Mouse (Mus musculus) forebrain, embryonic 16.5 days (tissue): ENCODE measurements around the gene Esyt1. TPM values are rescaled to one million over a fixed set of nuclear protein-coding genes. Genes with fewer than 3 reads are reported as not detected.

Experiments used
- ATAC-seq: fragments of 200-750 bp; cut with Nextera tagmentation; 2 replicates; pipeline ENCODE4 v1.8.0; 2017; ENCODE audit warnings: mild to moderate bottlenecking, moderate library complexity
- H3K27ac ChIP-seq: fragments of 300-500 bp; sonication (generic); 2 replicates; pipeline ENCODE4 v1.5.1; 2014; ENCODE audit warnings: low read length, control low read depth
- H3K27me3 ChIP-seq: fragments of 300-500 bp; sonication (generic); replicated peaks from 2 replicates; pipeline ENCODE4 v1.6.1; 2014; ENCODE audit warnings: low read length; ENCODE audit not compliant: control insufficient read depth, insufficient read depth
- H3K36me3 ChIP-seq: fragments of 300-500 bp; sonication (generic); 2 replicates; pipeline ENCODE4 v1.6.1; 2014; ENCODE audit not compliant: control insufficient read depth, insufficient read depth
- H3K4me1 ChIP-seq: fragments of 300-500 bp; sonication (generic); replicated peaks from 2 replicates; pipeline ENCODE4 v1.6.1; 2014; ENCODE audit warnings: low read length; ENCODE audit not compliant: control insufficient read depth, insufficient read depth
- H3K4me2 ChIP-seq: fragments of 300-500 bp; sonication (generic); 2 replicates; pipeline ENCODE4 v1.6.1; 2014; ENCODE audit warnings: mild to moderate bottlenecking, low read length, control low read depth
- H3K4me3 ChIP-seq: fragments of 300-500 bp; sonication (generic); replicated peaks from 2 replicates; pipeline ENCODE4 v1.5.1; 2014; ENCODE audit warnings: mild to moderate bottlenecking, low read length, control low read depth
- H3K9ac ChIP-seq: fragments of 300-500 bp; sonication (generic); replicated peaks from 2 replicates; pipeline ENCODE4 v1.6.1; 2014; ENCODE audit warnings: low read depth, low read length, control low read depth
- H3K9me3 ChIP-seq: fragments of 300-500 bp; sonication (generic); 2 replicates; pipeline ENCODE4 v1.6.1; 2016; ENCODE audit warnings: low read length; ENCODE audit not compliant: control insufficient read depth
- WGBS: fragments of 180-500 bp; shearing (Covaris S2); extraction: QIAGEN DNeasy Blood & Tissue Kit; methylation state at CpG from one replicate; pipeline ENCODE4 v1.1.7; 2014; 5-methylcytosine and 5-hydroxymethylcytosine counted together
- polyA plus RNA-seq: library from polyadenylated mRNA; unstranded; fragments of >200 nt; fragmentation: Nextera tagmentation; extraction: Ambion mirVana; gene quantifications from 2 replicates; pipeline ENCODE4 v1.2.1, GENCODE M21; 2015

Esyt1 gene
- polyA plus RNA-seq, 1 experiment from 2014 or later = 9.0 TPM

DNA sequence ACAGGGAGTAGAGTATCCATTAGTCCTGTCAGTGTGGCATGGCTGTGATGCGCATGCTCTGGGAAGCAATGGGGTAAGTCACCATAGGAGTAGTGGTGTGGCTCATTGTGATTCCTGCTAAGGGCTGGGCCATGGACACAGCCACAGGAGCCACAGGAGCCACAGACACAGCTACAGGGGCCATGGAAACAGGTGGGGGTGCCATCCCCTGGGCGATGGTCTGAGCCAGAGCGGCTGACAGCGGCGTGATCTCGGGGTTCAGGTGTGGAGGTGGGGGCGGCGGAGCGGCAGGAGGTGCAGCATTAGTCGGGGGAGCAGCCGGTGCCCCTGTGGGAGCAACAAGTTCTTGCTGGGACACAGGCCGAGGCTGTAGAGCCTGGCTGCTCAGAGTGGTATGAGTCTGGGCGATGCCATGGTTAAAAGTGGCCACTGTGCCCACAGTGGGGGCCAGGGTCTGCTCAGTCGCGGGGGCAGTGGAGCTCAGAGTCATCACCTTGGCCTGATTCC, 18.5 kb upstream of the Esyt1 start:
- WGBS = 97% methylated on average over 15 of the region's 15 CpGs
- Histone ChIP-seq H3K4me3 (no peak overlapping the region), H3K27ac (no peak overlapping the region), H3K4me2 (no peak overlapping the region), H3K9me3 (no peaks in the 10 kb centered on the region), H3K4me1 (peaks cover 13% of the 10 kb centered on the region), H3K36me3 (peaks cover 20% of the 10 kb centered on the region), H3K9ac (no peak overlapping the region), H3K27me3 (no peaks in the 10 kb centered on the region)
- no peak for ATAC-seq

DNA sequence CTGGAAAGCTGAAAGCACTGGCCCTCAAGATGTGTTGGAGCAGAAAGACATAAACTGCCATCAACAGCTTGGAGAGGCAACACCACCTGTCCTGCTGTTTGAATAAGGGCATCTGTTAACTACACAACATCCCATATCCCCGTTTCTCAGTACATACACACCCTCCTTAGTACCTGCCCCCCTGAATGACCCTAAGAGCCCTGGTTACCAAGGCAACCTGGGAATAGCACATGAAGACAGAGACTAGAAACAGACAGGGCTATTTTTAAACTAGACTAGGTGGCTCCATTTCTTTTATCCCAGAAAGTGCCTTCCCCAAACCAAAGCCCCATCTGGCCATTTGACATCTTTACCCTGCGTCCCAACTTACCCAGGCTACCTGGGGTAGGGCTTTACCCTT, 17.4 kb upstream of the Esyt1 start:
- Histone ChIP-seq H3K36me3 (peaks cover 20% of the 10 kb centered on the region), H3K4me2 (no peak overlapping the region), H3K9ac (no peak overlapping the region), H3K9me3 (no peaks in the 10 kb centered on the region), H3K4me1 (peaks cover 13% of the 10 kb centered on the region), H3K4me3 (no peak overlapping the region), H3K27ac (no peak overlapping the region), H3K27me3 (no peaks in the 10 kb centered on the region)
- no peak for ATAC-seq
- 78% methylated on average over 2 of the region's 2 CpGs for WGBS

- ATAC-seq = no peak
- H3K27ac ChIP-seq = no peak overlapping the region
- H3K27me3 ChIP-seq = no peaks in the 10 kb centered on the region
- no peak overlapping the region for H3K4me2 ChIP-seq
- no peak overlapping the region for H3K9ac ChIP-seq
- 88% methylated on average over 1 of the region's 1 CpGs for WGBS
- no peak overlapping the region for H3K4me3 ChIP-seq
- peaks cover 2% of the 10 kb centered on the region for H3K36me3 ChIP-seq
- H3K4me1 ChIP-seq = peaks cover 6% of the 10 kb centered on the region; the same call in 1 of the 2 replicates
- no peaks in the 10 kb centered on the region for H3K9me3 ChIP-seq
Observed at GRCm38 (mm10) chr10:128538340-128538870, 12.7 kb upstream of the Esyt1 start.

GRCm38 (mm10) chr10:128536266-128536940, 10.7 kb upstream of the Esyt1 start:
- H3K4me2 ChIP-seq = peak overlapping the region; percentile 43
- H3K9ac ChIP-seq = 0 out of 2 replicates have a peak overlapping the region, but pooled peaks have one; percentile 20
- H3K4me3 ChIP-seq = peak overlapping the region; percentile 22
- H3K27me3 ChIP-seq = no peaks in the 10 kb centered on the region
- H3K36me3 ChIP-seq = no peaks in the 10 kb centered on the region
- no peak overlapping the region; the same call in 1 of the 2 replicates for H3K27ac ChIP-seq
- peak; percentile 93 for ATAC-seq
- H3K9me3 ChIP-seq = no peaks in the 10 kb centered on the region
- WGBS = 16% methylated on average over 18 of the region's 18 CpGs
- H3K4me1 ChIP-seq = peaks cover 6% of the 10 kb centered on the region; the same call in 1 of the 2 replicates

DNA sequence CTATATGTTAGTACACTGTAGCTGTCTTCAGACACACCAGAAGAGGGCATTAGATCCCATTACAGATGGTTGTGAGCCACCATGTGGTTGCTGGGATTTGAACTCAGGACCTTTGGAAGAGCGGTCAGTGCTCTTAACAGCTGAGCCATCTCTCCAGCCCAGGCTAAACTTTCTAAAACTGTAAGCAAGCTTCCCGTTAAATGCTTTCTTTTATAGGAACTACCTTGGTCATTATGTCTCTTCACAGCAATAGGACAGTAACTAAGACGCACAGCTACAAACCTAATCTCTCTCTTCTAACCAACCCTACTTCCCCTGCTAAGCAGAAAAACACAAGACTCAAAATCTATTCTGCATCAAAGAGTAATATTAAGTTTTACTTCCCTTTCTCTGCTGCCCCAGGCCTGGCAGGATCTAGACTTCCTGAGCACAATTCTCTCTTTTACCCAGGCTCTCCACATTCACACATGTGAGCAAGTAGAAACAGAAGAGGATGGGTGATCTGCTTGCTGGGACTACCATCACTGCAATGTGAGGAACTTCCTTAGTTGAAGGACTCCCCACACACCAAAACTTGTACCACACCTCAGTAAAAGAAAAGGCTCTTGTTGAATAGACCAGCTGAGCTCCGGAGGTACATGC, 10.1 kb upstream of the Esyt1 start:
- 0 out of 2 replicates have a peak overlapping the region, but pooled peaks have one; percentile 20 for H3K9ac ChIP-seq
- 75% methylated on average over 4 of the region's 4 CpGs for WGBS
- no peaks in the 10 kb centered on the region for H3K27me3 ChIP-seq
- peaks cover 6% of the 10 kb centered on the region; the same call in 1 of the 2 replicates for H3K4me1 ChIP-seq
- H3K9me3 ChIP-seq = no peaks in the 10 kb centered on the region
- peak overlapping the region; percentile 26; the same call in 1 of the 2 replicates for H3K27ac ChIP-seq
- no peak; the same call in 1 of the 2 replicates for ATAC-seq
- no peaks in the 10 kb centered on the region for H3K36me3 ChIP-seq
- H3K4me2 ChIP-seq = peak overlapping the region; percentile 43
- H3K4me3 ChIP-seq = peak overlapping the region; percentile 22

DNA sequence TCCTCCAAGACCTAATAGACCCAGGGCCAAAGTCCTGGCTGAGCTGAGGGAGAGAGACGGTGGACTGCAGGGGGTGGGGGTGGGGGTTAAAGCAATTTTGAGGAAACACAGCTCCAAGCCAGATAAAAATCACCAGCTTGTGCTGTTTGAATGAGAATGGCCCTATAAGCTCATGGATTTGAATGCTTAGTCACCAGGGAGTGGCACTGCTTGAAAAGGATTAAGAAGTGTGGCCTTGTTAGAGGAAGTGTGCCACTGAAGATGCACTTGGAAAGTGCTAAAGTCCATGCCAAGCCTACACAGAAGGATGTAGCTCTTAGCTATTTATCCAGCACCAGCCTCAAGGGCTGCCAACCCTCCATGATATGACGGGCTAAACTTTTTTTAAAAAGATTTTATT, 9.5 kb upstream of the Esyt1 start:
- Histone ChIP-seq H3K27me3 (no peaks in the 10 kb centered on the region), H3K9ac (no peak overlapping the region), H3K4me1 (peaks cover 6% of the 10 kb centered on the region; the same call in 1 of the 2 replicates), H3K4me2 (no peak overlapping the region), H3K36me3 (no peaks in the 10 kb centered on the region), H3K27ac (no peak overlapping the region), H3K4me3 (no peak overlapping the region), H3K9me3 (no peaks in the 10 kb centered on the region)
- ATAC-seq = no peak
- WGBS = 84% methylated on average over 2 of the region's 2 CpGs

DNA sequence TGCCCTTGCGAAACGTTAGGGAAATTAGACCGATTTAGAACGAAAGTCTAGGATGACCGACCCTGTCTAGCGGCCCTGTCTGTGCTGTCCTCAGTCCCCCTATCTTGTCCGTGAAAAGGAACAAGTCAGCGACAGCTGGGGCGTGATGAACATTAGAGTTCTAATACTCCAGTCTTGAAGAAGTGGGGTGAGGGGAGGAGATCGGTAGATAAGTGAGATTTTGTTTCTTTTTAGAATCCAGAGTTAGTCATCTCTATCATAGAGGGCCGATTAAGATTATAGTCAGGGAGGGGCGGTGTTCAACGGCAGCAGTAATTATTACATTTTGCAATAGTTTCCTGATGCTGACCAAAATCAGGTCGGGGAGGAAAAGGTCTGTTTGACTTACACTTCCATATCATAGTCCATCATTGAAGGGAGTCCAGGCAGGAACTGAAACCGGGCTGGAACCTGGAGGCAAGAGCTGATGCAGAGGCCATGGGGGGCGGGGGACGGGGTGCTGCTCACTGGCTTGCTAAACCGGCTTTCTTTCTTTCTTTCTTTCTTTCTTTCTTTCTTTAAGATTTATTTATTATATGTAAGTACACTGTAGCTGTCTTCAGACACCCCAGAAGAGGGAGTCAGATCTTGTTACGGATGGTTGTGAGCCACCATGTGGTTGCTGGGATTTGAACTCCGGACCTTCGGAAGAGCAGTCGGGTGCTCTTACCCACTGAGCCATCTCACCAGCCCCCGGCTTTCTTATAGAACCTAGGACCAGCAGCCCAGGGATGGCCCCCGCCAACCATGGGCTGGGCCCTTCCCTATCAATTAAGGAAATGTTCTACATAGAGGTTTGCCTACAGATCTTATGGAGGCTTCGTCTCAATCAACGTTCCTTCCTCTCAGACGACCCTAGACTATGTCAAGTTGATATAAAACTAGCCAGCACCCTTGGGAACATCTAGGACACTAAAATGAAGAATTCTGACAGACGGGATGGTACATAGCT, 990 bp upstream of the Esyt1 start:
- Histone ChIP-seq H3K9ac (peak overlapping the region; percentile 71), H3K27ac (no peak overlapping the region), H3K36me3 (no peaks in the 10 kb centered on the region), H3K9me3 (no peaks in the 10 kb centered on the region), H3K4me1 (peaks cover 19% of the 10 kb centered on the region), H3K27me3 (peaks cover 4% of the 10 kb centered on the region; the same call in 1 of the 2 replicates), H3K4me2 (peak overlapping the region; percentile 100), H3K4me3 (peak overlapping the region; percentile 77)
- WGBS = 31% methylated on average over 28 of the region's 28 CpGs
- ATAC-seq = no peak

DNA sequence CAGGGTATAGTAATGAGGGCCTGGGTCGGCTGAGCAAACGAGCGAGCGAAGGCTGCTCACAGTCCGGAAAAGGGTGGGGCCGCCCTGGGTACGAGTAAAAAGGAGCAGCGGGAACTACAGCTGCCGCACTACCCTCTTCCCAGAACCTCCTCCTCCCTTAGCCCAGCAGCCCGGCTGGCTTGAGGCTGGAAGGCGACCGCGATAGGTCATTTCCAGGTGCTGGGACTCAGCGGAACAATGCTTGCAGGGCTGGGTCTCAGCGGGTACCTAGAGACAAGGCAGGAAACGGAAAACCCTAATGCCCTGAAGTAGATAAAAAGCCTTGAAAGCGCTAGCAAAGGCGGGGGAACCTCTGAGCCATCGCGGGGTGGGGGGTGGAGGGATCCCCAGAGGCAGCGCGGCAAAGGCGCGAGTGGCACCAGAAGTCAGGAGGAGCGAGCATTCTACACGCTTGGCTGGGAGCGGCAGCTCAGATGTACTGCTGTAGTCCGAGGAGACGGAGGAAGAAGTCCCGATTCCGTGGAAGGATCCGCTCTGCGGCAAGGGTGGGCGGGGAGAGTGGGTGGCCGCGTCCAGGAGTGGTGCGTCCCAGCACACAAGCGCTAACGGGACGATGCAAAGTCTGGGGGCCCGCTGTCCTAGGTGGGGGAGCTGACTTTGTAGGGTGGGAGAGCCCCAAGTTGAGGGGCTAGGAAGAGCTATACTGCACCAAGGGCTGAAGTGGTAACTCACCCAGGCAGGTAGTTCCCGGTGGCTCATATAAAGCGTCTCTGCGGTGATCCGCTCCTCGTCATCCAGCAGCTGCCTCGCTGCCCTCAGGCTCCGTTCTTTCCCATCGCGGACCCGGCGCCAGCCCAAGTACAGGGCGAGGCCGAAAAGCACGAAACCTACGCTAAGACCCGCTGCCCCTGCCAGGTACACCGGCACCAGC, 674 bp downstream of the Esyt1 start:
- peak; percentile 34 for ATAC-seq
- peak overlapping the region; percentile 71 for H3K9ac ChIP-seq
- H3K36me3 ChIP-seq = no peaks in the 10 kb centered on the region
- H3K4me2 ChIP-seq = peak overlapping the region; percentile 100
- no peaks in the 10 kb centered on the region for H3K9me3 ChIP-seq
- peak overlapping the region; percentile 23; the same call in 1 of the 2 replicates for H3K27ac ChIP-seq
- H3K4me1 ChIP-seq = peaks cover 19% of the 10 kb centered on the region
- WGBS = under 1% methylated on average over 58 of the region's 58 CpGs
- H3K4me3 ChIP-seq = peak overlapping the region; percentile 77
- peaks cover 4% of the 10 kb centered on the region; the same call in 1 of the 2 replicates for H3K27me3 ChIP-seq
